In genomic region chr7:102300761-102301160, GRCm38 (mm10) we compare ENCODE assay signal across 16 mouse cellular contexts.
"Had no signal": no experiment of that assay in that cellular context is flagged by ENCODE, and none has a peak within 500 bp of the region (broad histone marks: within the 10 kb centered on the region; RNA-seq: fewer than 3 reads in every experiment).

No protein-coding gene starts in this region.

- H3K27ac ChIP-seq: neural tube, embryonic 13.5 days; neural tube, embryonic 15.5 days; stomach, embryonic 15.5 days; stomach, postnatal 0 days had no signal

- H3K4me3 ChIP-seq: neural tube, embryonic 13.5 days; neural tube, embryonic 15.5 days; stomach, embryonic 15.5 days had no signal

- H3K9me3 ChIP-seq: neural tube, embryonic 13.5 days; neural tube, embryonic 15.5 days; stomach, embryonic 15.5 days had no signal

- H3K4me2 ChIP-seq: neural tube, embryonic 13.5 days; neural tube, embryonic 15.5 days; stomach, embryonic 15.5 days had no signal

- H3K9ac ChIP-seq: neural tube, embryonic 13.5 days; neural tube, embryonic 15.5 days; stomach, embryonic 15.5 days had no signal

- DNase-seq: retina, postnatal 1 day; right cerebral cortex, adult 18-20 months; right cerebral cortex, postnatal 14 days; right cerebral cortex, postnatal 25 days; right cerebral cortex, postnatal 4 days; spleen, adult 18-20 months; thymus, adult 18-20 months; thymus, adult 2 months; thymus, postnatal 14 days; thymus, postnatal 25 days; thymus, postnatal 36 days; thymus, postnatal 4 days had no signal

- H3K36me3 ChIP-seq: neural tube, embryonic 13.5 days; neural tube, embryonic 15.5 days; stomach, embryonic 15.5 days had no signal

- H3K4me1 ChIP-seq: neural tube, embryonic 13.5 days; neural tube, embryonic 15.5 days; stomach, embryonic 15.5 days had no signal

- H3K27me3 ChIP-seq: neural tube, embryonic 13.5 days; neural tube, embryonic 15.5 days; stomach, embryonic 15.5 days had no signal
